Mouse (Mus musculus) heart, embryonic 13.5 days (tissue): ENCODE results near the gene Atrip. TPM values are rescaled to one million over a fixed set of nuclear protein-coding genes. Genes with fewer than 3 reads are reported as not detected.

Source experiments
- ATAC-seq: fragments of 200-750 bp; cut with Nextera tagmentation; 2 replicates; pipeline ENCODE4 v1.8.0; 2017; ENCODE audit warnings: moderate TSS enrichment; ENCODE audit not compliant: insufficient number of reproducible peaks, low FRiP score, low TSS enrichment; ENCODE audit errors: extremely low read depth
- H3K27ac ChIP-seq: fragments of 300-500 bp; sonication (generic); replicated peaks from 2 replicates; pipeline ENCODE4 v1.5.1; 2015; ENCODE audit warnings: moderate library complexity, mild to moderate bottlenecking, inconsistent platforms
- H3K27me3 ChIP-seq: fragments of 300-500 bp; sonication (generic); replicated peaks from 2 replicates; pipeline ENCODE4 v1.6.1; 2015; ENCODE audit warnings: mild to moderate bottlenecking, inconsistent platforms
- H3K36me3 ChIP-seq: fragments of 300-500 bp; sonication (generic); 2 replicates; pipeline ENCODE4 v1.6.1; 2015; ENCODE audit warnings: mild to moderate bottlenecking, inconsistent platforms
- H3K4me1 ChIP-seq: fragments of 300-500 bp; sonication (generic); 2 replicates; pipeline ENCODE4 v1.6.1; 2015; ENCODE audit warnings: inconsistent platforms
- H3K4me2 ChIP-seq: fragments of 300-500 bp; sonication (generic); 2 replicates; pipeline ENCODE4 v1.6.1; 2015; ENCODE audit warnings: inconsistent platforms, mild to moderate bottlenecking, moderate library complexity
- H3K4me3 ChIP-seq: fragments of 300-500 bp; sonication (generic); 2 replicates; pipeline ENCODE4 v1.5.1; 2015; ENCODE audit warnings: moderate library complexity, mild to moderate bottlenecking, inconsistent platforms
- H3K9ac ChIP-seq: fragments of 300-500 bp; sonication (generic); 2 replicates; pipeline ENCODE4 v1.6.1; 2015; ENCODE audit warnings: inconsistent platforms, mild to moderate bottlenecking, moderate library complexity
- H3K9me3 ChIP-seq: fragments of 300-500 bp; sonication (generic); 2 replicates; pipeline ENCODE4 v1.6.1; 2016; ENCODE audit warnings: inconsistent platforms
- WGBS: fragments of 180-500 bp; shearing (Covaris S2); methylation state at CpG from one replicate; pipeline ENCODE4 v1.1.7; 2015; ENCODE audit warnings: mixed read lengths; 5-methylcytosine and 5-hydroxymethylcytosine counted together
- polyA plus RNA-seq: library from polyadenylated mRNA; unstranded; fragments of >200 nt; fragmentation: Nextera tagmentation; extraction: Ambion mirVana; gene quantifications from 2 replicates; pipeline ENCODE4 v1.2.1, GENCODE M21; 2015

Gene Atrip
- polyA plus RNA-seq, 1 experiment from 2014 or later, result 16.6 TPM

DNA sequence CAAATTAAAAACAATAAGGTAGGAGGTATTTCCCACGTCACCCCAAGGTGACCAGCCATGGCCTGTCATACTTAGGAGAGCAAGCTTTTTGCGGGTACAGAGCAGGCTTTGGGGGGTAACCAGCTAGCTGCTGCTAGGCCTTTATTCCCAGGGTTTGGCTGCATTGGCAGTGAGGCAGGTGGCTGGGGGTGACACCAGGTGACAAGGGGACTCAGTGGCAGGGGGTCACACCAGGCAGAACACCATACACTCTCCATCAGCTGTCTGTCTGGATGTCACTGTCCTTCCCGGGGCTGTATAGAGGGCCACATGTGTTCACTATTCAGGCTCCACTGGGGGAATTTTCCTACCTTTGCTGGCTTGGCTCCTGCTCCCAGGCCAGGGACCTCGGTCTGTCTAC is 17.0 kb downstream of the Atrip start:
- Histone ChIP-seq H3K9ac (no peak overlapping the region), H3K27me3 (no peaks in the 10 kb centered on the region), H3K4me2 (no peak overlapping the region), H3K4me3 (no peak overlapping the region), H3K9me3 (no peaks in the 10 kb centered on the region), H3K4me1 (peaks cover 34% of the 10 kb centered on the region), H3K36me3 (peaks cover 62% of the 10 kb centered on the region), H3K27ac (no peak overlapping the region)
- ATAC-seq, result no peak
- 83% methylated on average over 4 of the region's 4 CpGs for WGBS

DNA sequence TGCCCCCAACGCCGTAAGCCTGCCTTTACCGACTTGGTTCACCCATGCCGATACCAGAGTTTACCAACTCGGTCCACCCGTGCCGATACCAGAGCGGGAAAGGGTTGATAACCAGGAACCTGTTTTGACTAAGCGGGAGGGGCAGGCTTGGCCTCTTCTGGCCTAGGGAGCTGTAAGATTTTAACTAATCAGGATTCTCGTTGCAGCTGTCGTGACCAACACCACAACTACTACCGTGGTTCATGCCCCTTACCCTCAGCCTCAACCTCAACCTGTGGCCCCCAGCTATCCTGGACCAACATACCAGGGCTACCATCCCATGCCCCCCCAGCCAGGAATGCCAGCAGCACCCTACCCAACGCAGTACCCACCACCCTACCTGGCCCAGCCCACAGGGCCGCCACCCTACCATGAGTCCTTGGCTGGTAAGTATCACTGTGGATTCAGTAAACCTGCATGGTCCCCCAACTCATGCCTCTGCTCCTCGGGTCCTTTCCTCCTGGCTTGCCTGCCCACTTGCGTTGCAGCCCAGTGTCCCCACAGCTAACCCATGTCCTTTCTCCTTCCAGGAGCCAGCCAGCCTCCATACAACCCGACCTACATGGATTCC is 17.7 kb downstream of the Atrip start:
- H3K4me3 ChIP-seq, result no peak overlapping the region
- peaks cover 34% of the 10 kb centered on the region for H3K4me1 ChIP-seq
- no peaks in the 10 kb centered on the region for H3K27me3 ChIP-seq
- peaks cover 65% of the 10 kb centered on the region for H3K36me3 ChIP-seq
- H3K4me2 ChIP-seq, result no peak overlapping the region
- ATAC-seq, result no peak
- H3K9me3 ChIP-seq, result no peaks in the 10 kb centered on the region
- 91% methylated on average over 17 of the region's 17 CpGs for WGBS
- no peak overlapping the region for H3K9ac ChIP-seq
- no peak overlapping the region for H3K27ac ChIP-seq

DNA sequence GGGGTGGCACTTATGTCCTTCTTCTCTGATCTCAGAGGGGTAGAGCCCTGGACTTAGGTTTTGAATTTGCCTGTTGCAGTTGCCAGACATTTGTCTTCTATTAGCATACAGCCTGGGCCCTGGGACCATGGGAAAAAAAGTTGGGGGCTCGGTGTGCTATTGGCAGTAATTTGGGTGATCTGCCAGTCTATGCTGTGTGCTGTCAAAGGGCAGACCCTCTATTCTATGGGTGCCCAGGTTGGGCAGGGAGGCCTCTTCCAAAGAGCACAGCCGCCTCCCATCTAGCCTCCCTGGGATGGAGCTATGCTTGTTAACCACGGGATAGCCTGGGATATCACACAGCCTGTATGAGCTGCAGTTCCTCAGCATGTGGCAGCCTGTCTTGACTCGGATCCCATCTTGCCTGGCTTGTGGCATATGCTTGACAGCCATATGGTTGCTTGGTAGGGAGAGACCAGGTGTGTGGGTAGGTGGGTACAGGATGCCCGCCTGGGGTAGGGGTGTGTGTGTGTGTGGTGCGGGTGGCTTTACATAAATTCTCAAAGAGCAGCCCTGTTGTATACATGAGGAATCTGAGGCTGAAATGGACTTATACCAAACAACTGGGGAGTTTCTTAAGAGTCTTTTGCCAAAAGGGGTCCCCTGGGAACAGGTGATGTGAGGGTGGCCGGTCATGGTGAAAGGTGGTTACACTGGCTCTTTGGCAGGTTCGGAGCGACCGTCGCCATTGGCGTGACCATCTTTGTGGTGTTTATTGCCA is 18.5 kb downstream of the Atrip start:
- peak overlapping the region; percentile 65 for H3K4me2 ChIP-seq
- H3K27ac ChIP-seq, result peak overlapping the region; percentile 78
- peaks cover 34% of the 10 kb centered on the region for H3K4me1 ChIP-seq
- no peaks in the 10 kb centered on the region for H3K9me3 ChIP-seq
- H3K9ac ChIP-seq, result peak overlapping the region; percentile 67
- peaks cover 66% of the 10 kb centered on the region for H3K36me3 ChIP-seq
- H3K4me3 ChIP-seq, result peak overlapping the region; percentile 46
- 85% methylated on average over 12 of the region's 12 CpGs for WGBS
- no peak for ATAC-seq
- no peaks in the 10 kb centered on the region for H3K27me3 ChIP-seq

DNA sequence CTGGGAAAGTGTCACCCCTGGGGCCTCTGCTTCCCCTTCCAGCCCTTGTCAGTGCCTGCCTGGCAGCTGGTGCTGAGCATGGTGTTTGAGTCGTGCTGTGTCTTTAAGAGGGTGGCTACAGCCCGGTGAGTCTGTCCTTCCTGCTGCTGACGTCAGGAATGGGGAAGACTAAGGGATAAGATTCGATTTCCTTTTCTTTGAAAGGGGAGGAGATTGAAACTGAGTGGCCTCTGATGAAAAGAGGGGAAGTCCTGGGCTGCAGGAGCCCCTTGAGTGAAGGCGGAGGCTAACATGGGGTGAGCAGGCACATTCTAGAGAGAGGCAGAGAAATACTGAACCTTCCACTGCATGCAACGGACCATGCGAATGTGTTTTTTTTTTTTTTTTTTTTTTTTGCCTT is 19.2 kb downstream of the Atrip start:
- peaks cover 31% of the 10 kb centered on the region for H3K4me1 ChIP-seq
- H3K27me3 ChIP-seq, result no peaks in the 10 kb centered on the region
- ATAC-seq, result peak; percentile 48; the same call in 1 of the 2 replicates
- 6% methylated on average over 7 of the region's 7 CpGs for WGBS
- peak overlapping the region; percentile 78 for H3K27ac ChIP-seq
- peak overlapping the region; percentile 65 for H3K4me2 ChIP-seq
- peak overlapping the region; percentile 67 for H3K9ac ChIP-seq
- peak overlapping the region; percentile 46 for H3K4me3 ChIP-seq
- H3K36me3 ChIP-seq, result peaks cover 62% of the 10 kb centered on the region
- no peaks in the 10 kb centered on the region for H3K9me3 ChIP-seq

DNA sequence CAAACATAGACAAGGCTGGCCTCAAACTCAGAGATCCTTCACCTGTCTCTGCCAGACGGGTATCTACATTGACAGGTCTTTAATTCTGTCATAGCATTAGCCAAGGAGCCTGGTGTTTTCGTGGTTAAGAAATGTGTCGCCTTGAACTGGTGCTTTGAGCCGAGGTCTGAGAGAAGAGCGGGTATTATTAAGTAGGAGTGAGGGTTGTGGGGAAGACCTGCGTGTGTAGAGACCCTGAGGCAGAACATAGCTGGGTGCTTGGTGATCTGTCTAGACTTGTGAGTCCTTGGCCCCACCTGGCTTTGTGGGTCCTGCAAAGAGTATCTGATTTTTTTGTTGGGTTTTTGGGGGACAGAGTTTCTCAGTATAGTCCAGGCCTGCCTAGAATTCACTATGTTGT is 20.1 kb downstream of the Atrip start:
- Histone ChIP-seq H3K27me3 (no peaks in the 10 kb centered on the region), H3K9ac (no peak overlapping the region), H3K4me3 (no peak overlapping the region), H3K4me1 (peaks cover 23% of the 10 kb centered on the region), H3K4me2 (no peak overlapping the region), H3K36me3 (peaks cover 68% of the 10 kb centered on the region), H3K27ac (peak overlapping the region; percentile 78; the same call in 1 of the 2 replicates), H3K9me3 (no peaks in the 10 kb centered on the region)
- 66% methylated on average over 6 of the region's 6 CpGs for WGBS
- ATAC-seq, result no peak

DNA sequence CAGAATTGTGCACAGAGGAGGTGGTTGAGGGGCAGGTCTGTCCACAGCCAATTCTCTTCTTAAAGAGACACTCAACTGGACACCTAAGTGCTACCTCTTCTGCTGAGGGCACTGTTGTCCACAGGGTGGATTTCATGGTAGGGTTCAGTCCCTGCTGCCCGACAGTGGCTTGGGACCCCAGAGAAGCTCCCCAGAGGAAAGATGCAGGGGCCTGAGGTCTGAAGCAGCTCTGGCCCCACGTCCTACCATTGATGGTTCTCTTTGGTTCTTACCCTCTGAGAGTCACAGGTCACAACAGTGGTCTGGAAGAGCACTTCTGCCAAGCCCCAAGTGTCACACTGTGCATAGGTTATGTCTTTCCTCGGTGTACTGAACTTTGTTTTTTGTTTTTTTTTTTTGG is 20.6 kb downstream of the Atrip start:
- Histone ChIP-seq H3K27ac (no peak overlapping the region), H3K27me3 (no peaks in the 10 kb centered on the region), H3K4me2 (no peak overlapping the region), H3K4me1 (peaks cover 18% of the 10 kb centered on the region), H3K9me3 (no peaks in the 10 kb centered on the region), H3K4me3 (no peak overlapping the region), H3K9ac (no peak overlapping the region), H3K36me3 (peaks cover 68% of the 10 kb centered on the region)
- 77% methylated on average over 3 of the region's 3 CpGs for WGBS
- no peak for ATAC-seq

DNA sequence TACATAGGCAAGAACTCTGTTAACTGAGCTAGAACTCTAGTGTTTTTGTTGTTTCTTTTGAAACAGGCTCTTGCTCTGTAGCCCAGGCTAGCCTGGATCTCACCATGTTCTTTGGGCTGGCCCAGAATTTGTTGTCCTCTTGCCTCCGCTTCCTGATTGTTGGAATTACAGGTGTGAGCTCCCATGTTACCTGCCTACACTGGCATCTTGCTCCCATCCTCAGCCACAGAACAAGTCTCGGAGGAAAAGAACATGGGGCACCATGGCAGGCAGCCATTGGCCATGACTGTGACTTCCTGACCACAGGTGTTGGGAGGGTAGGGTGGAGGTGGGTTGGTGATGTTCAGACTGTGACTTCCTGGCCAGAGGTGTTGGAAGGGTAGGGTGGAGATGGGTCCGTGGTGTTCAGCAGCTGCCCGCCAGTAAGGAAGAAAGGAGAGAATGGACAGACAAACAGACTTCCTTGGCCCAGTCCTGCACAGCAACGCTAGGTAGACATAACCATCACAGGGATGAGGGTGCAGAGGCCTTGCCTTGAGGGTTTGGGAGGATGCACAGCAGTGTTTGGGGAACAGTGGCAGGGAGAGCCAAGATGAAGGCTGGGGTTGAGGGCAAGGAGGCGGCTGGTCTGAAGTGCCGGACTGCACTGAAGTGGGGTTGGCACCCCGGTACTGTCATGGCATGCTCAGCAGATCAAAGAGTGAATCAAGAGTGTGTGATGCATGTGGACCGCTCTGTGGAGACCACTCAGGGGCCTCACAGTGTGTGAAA is 21.2 kb downstream of the Atrip start:
- H3K4me3 ChIP-seq, result no peak overlapping the region
- WGBS, result 83% methylated on average over 9 of the region's 9 CpGs
- H3K9me3 ChIP-seq, result no peaks in the 10 kb centered on the region
- no peak overlapping the region for H3K9ac ChIP-seq
- peaks cover 13% of the 10 kb centered on the region for H3K4me1 ChIP-seq
- H3K36me3 ChIP-seq, result peaks cover 68% of the 10 kb centered on the region
- H3K4me2 ChIP-seq, result no peak overlapping the region
- no peak for ATAC-seq
- H3K27me3 ChIP-seq, result no peaks in the 10 kb centered on the region
- no peak overlapping the region for H3K27ac ChIP-seq

DNA sequence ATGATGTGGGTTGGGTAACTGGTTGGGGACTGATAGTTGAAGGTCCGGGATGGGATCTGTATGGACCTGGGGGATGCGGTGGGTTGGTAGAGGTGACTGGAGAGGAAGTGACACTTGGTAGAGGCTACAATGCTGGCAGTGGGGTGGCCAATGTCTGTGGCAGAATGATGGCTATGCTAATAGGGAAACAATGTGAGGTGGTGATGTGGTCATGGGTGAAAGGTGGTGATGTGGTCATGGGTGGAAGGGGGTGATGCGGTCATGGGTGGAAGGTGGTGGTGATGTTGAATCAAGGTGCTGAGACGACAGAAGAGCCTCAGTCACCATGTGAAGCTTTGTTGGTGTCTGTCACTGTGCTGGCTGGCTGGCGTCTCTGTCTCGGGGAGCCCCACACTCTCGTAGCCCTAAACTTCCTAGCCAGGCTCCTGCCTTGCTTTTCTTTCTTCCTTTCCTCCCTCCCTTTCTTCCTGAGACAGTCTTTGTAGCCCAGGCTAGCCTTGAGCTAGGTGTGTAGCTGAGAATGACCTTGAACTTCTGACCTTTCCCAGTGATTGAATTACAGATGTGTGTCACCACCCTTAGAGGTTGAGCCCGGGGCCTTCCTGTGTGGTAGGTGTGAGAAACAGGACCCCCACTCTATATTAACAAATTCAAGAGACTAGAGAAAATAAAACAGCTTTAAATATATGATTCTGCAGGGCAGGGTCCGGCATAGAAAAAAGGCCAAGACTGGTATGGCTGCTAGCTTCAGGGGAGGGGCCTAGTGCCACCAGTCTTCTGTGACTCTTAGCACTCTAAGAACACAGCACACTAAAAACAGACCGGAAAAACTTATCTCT is 22.1 kb downstream of the Atrip start:
- Histone ChIP-seq H3K4me1 (peaks cover 13% of the 10 kb centered on the region), H3K4me3 (no peak overlapping the region), H3K27ac (no peak overlapping the region), H3K36me3 (peaks cover 60% of the 10 kb centered on the region), H3K9me3 (no peaks in the 10 kb centered on the region), H3K9ac (no peak overlapping the region), H3K27me3 (no peaks in the 10 kb centered on the region), H3K4me2 (no peak overlapping the region)
- no peak for ATAC-seq
- 80% methylated on average over 10 of the region's 10 CpGs for WGBS

DNA sequence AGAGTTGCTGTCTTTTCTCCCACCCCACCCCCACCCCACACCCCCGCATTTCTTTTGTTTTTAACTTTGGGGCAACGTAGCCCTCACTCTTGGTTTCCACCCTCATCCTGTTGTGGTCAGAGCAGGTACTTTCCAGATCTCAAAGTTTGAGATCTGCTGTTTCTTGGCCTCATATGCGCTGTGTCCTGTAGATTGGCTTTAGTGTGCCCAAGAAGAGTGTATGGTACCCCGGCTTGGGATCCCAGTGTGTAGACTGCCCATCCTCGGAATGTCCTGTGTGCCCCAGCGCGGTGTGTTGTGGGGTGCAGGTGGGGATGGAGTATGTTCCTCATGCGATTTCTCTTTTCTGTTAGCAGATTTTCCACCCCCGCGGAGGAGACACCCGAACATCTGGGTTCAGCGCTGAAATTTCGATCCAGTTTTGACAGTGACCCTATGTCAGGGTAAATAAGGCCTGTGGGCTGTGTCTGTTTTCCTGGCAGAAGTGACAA is 22.9 kb downstream of the Atrip start:
- WGBS, result 86% methylated on average over 13 of the region's 13 CpGs
- H3K27ac ChIP-seq, result no peak overlapping the region
- peaks cover 13% of the 10 kb centered on the region for H3K4me1 ChIP-seq
- no peak for ATAC-seq
- no peak overlapping the region for H3K4me3 ChIP-seq
- H3K9ac ChIP-seq, result no peak overlapping the region
- peaks cover 59% of the 10 kb centered on the region for H3K36me3 ChIP-seq
- no peaks in the 10 kb centered on the region for H3K9me3 ChIP-seq
- H3K4me2 ChIP-seq, result no peak overlapping the region
- no peaks in the 10 kb centered on the region for H3K27me3 ChIP-seq

DNA sequence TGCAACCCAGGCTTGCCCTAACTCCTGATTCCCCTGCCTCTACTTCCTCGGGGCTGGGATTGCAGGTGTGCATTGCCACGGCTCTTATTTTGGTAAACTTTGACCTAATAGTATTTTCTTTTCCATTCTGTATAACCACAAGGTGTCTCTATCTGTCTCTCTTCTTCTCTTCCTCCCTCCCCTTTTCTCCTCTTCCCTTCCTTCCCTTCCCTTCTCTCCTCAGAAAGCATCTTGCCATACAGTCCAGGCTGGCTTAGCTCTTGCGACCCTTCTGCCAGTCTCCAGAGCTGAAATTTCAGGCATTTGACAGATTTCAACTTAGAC is 23.3 kb downstream of the Atrip start:
- Histone ChIP-seq H3K4me2 (no peak overlapping the region), H3K4me3 (no peak overlapping the region), H3K27me3 (no peaks in the 10 kb centered on the region), H3K9me3 (no peaks in the 10 kb centered on the region), H3K27ac (no peak overlapping the region), H3K4me1 (peaks cover 13% of the 10 kb centered on the region), H3K9ac (no peak overlapping the region), H3K36me3 (peaks cover 55% of the 10 kb centered on the region)
- no peak for ATAC-seq
- 69% methylated on average over 3 of the region's 3 CpGs for WGBS
